Mouse (Mus musculus): ENCODE results near the gene Ank2.

DNA sequence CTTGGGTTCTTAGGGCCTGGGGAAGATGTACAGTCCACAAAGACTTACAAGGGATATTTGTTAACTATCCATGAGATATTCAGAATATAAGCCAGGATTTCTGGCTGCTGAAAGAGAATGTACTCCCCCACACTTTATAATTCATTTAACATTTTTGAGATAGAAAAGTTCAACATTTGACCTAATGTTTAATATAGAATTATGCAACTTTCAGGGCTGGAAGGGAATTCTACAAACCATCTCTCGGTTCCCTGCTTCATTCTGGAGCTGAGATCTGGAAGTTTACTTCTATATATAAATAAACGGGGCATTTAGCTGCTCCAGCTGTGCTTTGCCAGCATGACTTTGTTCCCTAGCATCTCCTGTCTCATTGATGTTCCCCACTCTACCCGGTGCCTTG is 372.9 kb downstream of the Ank2 start:
- no peak for TF ChIP-seq CTCF (IDR thresholded peaks at IDR 0.05; ENCODE audit: low read depth, low read length)
- no peak for TF ChIP-seq POLR2A (IDR thresholded peaks at IDR 0.05; ENCODE audit: borderline replicate concordance, low read depth, low read length)
